Mouse (Mus musculus) liver, adult (tissue): Measurements from ENCODE around the gene Rnf38.

Source experiments
- GATA4 ChIP-seq: IDR thresholded peaks from 2 replicates; pipeline ENCODE4 v1.6.1; 2014; ENCODE audit warnings: mild to moderate bottlenecking, low read length; ENCODE audit not compliant: insufficient replicate concordance

Rnf38 gene

GRCm38 (mm10) chr4:44234004-44234866, 646 bp upstream of the Rnf38 start:
- 0 out of 2 replicates have a peak, but pooled peaks have one; percentile 26 for TF ChIP-seq GATA4

GRCm38 (mm10) chr4:44232771-44233712, 547 bp downstream of the Rnf38 start:
- no peak for TF ChIP-seq GATA4

- no peak for TF ChIP-seq GATA4
Measured at GRCm38 (mm10) chr4:44225128-44225527, 8.5 kb downstream of the Rnf38 start.

- no peak for TF ChIP-seq GATA4
Measured at GRCm38 (mm10) chr4:44224141-44224540, 9.4 kb downstream of the Rnf38 start.

GRCm38 (mm10) chr4:44223444-44223843, 10.1 kb downstream of the Rnf38 start:
- no peak for TF ChIP-seq GATA4

GRCm38 (mm10) chr4:44216797-44217442, 16.7 kb downstream of the Rnf38 start:
- TF ChIP-seq GATA4, result no peak

DNA sequence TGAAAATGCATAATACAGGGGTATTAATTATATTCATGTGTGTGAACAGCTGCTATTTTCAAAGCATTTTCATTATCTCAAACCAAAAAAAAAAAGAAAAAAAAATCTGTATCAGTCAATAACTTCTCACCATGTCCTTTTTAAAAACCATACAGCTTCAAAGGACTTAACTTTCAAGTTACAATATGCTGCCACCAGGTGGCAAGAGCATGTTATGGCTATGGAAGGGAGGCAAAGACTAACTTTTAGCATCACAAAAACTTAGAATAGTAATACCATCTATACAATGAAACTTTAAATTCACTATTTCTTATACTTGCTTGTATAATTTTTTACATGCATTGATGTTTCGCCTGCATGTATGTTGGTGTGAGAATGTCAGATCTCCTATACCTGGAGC, 33.6 kb downstream of the Rnf38 start:
- TF ChIP-seq GATA4, result no peak

GRCm38 (mm10) chr4:44187431-44187830, 46.2 kb downstream of the Rnf38 start:
- no peak for TF ChIP-seq GATA4

- TF ChIP-seq GATA4, result peak; percentile 99
Measured at GRCm38 (mm10) chr4:44183862-44184261, 49.7 kb downstream of the Rnf38 start.

DNA sequence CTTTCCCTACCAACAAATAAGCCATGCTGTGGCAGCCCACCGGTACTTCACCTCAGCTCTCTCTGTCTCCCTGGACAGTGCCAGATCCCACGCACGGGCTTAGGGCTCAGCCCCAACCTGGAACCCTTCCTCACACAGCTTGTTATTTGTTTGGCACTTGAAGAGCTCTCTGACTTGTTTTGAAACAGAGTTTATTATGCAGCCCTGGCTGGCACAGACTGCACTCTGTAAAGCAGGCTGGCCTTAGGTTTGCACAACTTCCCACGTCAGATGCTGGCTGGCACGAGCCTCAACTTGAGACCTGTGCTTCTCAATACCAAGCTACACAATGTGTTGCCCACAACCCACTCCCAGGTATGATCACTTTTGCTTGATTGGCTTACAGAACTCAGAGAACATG, 53.8 kb downstream of the Rnf38 start:
- TF ChIP-seq GATA4, result no peak

DNA sequence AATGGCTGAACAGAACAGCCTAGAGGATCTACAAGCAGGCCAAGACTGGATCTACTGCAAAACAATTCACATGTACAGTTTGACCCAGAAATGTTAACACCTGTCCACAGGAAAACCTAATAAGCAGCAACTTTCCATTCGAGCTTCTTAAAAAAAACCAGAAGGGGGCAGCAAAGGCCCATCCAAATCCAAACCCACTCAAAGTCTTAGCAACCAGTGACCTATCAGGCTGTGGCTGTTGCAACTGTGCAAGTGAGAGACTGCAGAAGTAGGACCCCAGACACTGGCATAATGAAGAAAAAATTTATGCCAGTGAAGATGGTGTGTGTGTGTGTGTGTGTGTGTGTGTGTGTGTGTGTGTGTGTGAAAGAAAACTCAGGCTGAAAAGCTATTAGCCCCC, 60.4 kb downstream of the Rnf38 start:
- TF ChIP-seq GATA4, result no peak

DNA sequence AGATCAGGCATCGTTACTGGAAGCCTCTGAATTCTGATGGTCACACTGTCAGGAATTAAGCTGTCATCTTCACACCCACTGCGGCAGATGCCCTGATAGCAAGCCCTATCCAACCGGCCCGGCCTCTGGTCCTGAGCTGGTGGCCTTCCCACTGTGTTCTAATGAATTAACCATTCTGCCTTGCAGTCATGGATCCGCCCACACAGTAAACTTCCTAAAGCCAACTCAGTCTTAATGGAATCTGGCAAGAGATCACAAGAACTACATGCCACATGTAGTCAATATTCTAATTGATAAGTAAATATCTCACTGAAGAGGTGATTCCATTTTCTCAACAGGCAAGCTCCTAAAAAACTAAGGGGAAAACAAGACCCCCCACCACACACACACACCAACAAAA, 60.9 kb downstream of the Rnf38 start:
- no peak for TF ChIP-seq GATA4

GRCm38 (mm10) chr4:44169884-44170283, 63.7 kb downstream of the Rnf38 start:
- TF ChIP-seq GATA4, result no peak

DNA sequence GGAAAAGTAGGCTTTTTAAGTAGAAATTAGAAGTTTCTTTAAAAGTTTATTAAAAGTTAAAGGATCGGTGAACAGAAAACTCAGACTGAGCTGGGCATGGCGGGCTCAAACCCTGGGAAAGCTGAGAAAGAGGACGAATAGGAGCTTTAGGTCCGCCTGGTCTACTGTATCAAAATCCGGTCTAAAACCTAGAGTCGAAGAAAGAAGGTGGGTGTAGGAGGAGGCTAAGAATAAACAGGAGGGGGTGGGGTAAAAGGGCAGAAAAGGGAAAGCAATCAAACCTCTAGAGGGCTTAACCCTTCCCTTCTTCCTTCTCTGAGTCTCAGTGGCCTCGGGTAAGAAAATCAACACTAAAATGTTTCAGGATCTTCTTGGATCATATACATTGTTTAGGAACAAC, 64.8 kb downstream of the Rnf38 start:
- no peak for TF ChIP-seq GATA4

GRCm38 (mm10) chr4:44168231-44168647, 65.3 kb downstream of the Rnf38 start:
- TF ChIP-seq GATA4, result peak; percentile 20; the same call in 1 of the 2 replicates
